Mouse (Mus musculus) heart, adult 8-10 months (tissue): ENCODE data around the gene Tenm3. TPM values are rescaled to one million over a fixed set of nuclear protein-coding genes. Genes with fewer than 3 reads are reported as not detected.

Source experiments
- DNase-seq: peaks from one replicate; pipeline ENCODE4 v3.0.0; 2022; ENCODE audit warnings: low spot score
- total RNA-seq, 4 experiments: library from RNA; stranded (reverse); gene quantifications; 2 replicates each; pipeline ENCODE4 v1.2.4; 2022

Gene Tenm3
- total RNA-seq, 4 experiments from 2014 or later: 2.1 to 3.8 (median 3.2) TPM

DNA sequence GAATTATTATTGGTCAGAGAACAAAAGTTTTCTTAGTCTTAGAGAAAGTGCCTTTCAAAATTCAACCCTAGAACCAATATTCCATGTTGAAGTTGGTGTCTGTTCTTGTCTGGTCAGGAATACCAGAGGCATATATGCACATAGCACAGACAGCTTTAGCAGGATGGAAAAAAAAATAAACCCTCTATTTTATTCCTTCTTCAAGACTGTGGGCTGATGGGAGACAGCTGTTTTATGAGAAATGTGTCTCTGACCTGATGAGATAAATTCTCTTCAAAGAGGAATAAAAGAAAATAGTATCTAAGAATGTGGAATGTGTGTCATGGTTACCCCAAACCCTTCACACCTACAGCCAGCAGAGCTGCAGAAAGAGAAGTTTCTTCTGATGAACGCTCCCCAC lies 173.4 kb downstream of the Tenm3 start:
- no peak for DNase-seq

DNA sequence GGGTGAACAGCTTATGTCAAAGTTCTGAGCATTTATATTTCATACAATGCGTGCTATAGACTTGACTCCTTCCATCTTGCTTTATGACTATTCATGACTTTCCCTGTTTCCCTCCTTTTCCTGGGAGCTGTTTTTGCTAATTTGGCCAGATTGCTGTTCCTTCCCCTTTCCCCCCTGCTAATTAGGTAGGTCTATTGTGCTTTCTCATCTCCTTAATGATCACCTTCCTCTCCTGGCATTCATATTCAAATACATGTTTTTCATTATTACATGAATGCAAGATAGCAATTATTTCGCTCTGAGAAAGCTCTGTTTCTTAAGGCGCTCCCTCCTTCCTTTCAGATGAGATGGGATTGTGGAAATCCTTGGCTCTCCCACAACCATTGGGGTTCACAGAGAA lies 178.6 kb downstream of the Tenm3 start:
- no peak for DNase-seq

DNA sequence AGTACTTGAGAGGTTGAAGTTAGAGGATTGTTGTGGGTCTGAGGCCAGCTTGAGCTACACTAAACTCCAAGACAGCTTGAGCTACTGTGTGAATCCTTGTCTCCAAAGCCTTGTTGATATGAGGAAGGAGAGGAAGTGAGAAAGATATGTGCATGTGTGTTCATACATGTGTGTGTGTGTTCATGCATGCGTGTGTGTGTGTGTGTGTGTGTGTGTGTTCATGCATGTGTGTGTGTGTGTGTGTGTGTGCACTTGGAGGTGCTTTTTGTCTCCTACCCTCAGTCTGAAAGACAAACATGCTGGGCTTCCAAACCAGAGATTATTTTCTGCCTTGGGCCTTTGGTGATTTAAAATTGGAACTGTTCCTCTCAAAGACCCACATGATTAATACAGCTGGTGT lies 184.5 kb downstream of the Tenm3 start:
- DNase-seq: no peak

DNA sequence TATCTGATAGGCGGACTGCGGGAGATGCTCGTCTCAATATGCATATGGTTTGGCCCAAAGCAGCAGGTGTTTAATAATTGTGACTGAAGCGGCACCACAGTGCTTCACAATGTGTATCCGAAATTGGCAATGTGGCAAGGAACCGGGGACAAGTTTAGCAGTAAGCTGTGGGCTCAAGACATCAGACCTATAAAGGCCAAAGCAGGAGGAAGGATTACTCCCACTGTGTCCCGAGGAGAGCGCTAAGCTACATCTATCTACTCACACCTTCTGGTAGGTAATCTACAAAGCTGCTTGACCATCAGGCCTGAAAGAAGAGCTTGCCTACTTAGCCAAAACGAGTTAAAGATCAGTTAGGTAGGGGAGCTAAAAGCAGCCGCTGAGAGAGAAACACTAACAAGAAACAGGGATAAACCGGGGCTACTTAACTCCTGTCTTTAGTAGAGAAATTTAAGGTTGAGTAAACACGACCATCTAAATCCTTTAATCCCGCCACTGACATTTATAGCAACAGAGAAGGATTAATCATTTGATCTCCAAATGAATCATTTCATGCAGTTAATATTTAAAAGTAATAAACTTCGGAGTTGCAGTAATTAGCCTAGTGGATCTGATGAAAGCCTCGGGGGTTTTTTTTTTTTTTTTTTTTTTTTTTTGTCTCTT lies 188.2 kb downstream of the Tenm3 start:
- DNase-seq: no peak

DNA sequence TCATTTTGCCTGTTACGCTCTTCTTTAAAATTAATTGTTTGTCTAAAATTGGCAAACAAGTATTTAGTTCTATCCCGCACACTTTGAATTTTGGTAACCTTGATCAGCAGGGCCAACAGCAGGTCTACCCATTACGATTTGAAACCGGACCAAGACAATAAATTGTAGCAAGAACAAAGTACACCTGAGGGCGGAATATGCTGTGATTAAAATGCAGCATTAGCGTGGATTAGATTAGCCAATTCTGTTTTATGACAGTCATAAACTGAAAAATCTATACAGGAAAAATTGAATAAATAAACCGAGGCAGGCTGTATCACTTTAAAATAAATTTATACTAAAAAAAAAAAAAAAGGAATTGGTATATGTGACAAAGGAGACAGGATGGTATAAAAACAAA lies 193.9 kb downstream of the Tenm3 start:
- no peak for DNase-seq

GRCm38 (mm10) chr8:48649415-48649814 lies 194.3 kb downstream of the Tenm3 start:
- no peak for DNase-seq

DNA sequence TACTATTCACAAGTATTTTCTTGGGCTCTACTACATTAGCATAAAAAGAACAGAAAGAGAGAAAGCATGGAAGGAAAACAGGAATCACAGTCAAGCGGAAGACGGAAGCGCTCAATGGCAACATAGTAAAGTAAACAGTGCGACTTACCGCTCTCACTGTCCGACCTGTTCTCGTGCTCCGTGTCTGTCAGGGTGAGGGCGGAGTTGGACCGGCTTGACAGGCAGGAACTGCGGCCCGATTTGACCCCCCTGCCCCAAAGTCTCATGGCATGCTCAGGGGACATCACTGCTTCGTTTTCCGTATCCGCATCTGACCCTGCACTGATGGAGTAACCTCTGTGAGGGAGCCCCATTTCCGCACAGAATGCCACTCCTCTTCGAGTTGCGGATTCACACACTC lies 197.6 kb downstream of the Tenm3 start:
- no peak for DNase-seq

- no peak for DNase-seq
These were observed 205.6 kb downstream of the Tenm3 start for GRCm38 (mm10) chr8:48638129-48638528.

GRCm38 (mm10) chr8:48636979-48637378 lies 206.8 kb downstream of the Tenm3 start:
- no peak for DNase-seq

DNA sequence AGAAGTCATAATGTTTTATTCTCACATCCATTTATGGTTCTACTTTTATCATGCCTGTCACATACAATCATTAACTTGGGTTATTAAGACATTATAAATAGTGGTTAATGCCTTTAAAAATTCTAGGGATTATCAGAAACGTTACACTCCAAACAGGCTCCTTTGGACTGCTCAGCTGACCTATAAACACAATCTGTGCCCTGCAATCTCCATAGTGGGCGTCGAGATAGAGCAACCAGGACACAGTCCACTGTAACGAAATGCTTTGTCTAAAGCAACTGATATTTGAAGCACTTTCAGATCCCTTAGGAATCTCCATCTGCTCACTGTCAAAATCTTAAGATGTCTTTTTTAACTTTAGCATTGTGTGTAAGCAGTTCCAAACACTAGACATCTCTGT lies 207.9 kb downstream of the Tenm3 start:
- no peak for DNase-seq

DNA sequence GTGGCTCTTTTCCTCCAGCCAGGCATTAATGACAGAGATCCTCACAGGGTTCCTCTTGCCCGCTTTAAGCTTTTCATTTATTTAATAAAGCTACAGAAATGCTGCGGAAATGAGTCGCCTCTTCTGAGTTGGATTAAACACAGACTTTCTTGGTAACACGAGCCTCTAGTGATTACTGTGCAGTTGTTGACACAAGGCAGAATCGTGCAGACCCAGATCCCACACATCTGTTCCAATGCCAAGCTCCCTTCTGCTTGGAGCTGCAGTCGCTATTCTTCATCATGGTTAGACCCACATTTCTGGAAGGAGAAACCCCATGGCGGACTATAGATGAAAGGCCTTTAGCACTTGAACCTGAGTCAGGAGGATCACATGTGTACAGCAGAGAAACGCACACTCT lies 210.3 kb downstream of the Tenm3 start:
- DNase-seq: no peak

GRCm38 (mm10) chr8:48622517-48623153 lies 221.1 kb downstream of the Tenm3 start:
- DNase-seq: no peak

DNA sequence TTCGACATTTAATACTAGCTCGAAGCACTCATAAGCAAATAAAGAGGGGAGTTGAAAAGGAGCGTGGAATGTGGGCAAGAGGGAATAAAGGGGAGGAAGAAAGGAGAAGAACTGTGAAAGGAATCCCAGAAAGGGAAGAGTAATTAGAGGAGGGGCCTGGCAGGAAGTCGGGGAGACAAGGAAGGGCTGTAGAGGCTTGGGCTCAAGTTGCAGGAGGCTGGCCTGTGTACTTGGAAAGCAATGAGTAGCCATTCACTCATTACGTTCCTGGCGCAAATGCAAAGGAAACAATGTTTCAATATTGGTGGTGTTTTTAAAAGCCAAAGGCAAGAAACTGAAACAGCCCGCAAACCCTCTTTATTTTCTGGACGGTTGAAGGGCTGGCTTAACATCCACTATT lies 228.7 kb downstream of the Tenm3 start:
- DNase-seq: peak; percentile 26

GRCm38 (mm10) chr8:48611934-48612512 lies 231.7 kb downstream of the Tenm3 start:
- no peak for DNase-seq

- no peak for DNase-seq
These were observed 232.6 kb downstream of the Tenm3 start for GRCm38 (mm10) chr8:48611126-48611525.

DNA sequence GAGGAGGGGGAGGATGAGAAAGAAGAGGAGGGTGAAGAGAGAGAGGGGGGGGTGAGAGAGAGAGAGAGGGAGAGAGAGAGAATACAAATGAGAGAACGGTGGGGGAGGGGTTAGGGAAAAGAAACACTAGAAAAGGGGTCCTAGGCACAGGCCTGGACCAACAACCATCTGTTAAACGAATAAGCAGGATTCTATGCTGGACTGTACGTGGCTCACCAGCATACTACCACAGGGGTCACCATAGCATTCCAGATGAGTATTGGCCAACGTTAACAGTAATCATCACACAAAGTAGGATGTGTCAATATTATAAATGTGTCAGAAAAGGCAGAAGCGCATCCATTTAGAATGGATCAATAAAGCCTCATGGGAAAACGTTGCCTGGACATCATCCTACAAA lies 233.4 kb downstream of the Tenm3 start:
- no peak for DNase-seq

DNA sequence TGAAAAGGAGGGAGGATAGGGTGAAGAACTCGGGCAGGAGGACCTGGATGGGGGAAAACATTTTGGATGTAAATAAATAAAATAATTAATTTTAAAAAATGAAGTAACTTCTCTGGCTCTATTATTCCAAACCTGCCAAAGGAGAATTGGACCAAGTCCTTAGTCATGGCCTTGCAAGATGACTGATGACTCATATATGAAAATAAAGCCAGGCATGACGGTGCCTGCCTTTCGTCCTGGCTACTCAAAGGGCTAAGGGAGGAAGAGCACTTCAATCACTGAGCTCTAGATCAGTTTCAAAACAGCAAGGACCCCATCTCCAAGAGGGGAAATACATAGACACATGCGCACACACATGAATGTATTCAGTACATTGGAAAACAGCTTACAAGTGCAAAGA lies 234.1 kb downstream of the Tenm3 start:
- peak; percentile 19 for DNase-seq

DNA sequence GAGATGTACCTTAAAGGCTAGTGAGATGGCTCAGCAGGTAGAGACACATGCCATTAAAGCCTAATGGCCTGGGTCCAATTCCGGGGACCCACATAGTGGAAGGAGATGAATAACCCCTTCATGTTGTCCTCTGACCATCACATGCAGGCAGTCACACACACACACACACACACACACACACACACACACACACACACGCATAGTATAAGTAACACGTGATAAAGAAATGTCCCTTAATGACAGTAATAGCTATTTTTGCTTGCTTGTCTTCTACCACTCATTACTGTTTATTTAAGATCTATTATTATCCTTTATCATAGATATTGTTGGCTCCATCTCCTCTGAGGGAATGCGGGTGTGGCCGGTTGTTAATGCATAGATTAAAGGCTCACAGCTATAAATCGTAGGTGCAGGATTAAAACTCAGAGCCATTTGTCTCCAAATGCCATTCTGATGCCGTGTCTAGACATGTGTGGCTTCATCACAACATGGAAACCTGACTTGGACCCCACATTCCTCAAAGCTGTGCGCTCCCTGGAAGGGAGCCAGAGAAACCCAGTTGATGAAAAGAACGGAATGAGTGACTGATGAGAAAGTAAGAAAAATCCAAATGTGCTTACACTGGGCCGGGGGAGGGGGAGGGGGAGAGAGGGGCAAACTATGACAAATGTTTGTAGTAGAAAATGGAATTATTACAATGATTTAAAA lies 239.4 kb downstream of the Tenm3 start:
- no peak for DNase-seq

GRCm38 (mm10) chr8:48603165-48603840 lies 240.4 kb downstream of the Tenm3 start:
- DNase-seq: no peak

DNA sequence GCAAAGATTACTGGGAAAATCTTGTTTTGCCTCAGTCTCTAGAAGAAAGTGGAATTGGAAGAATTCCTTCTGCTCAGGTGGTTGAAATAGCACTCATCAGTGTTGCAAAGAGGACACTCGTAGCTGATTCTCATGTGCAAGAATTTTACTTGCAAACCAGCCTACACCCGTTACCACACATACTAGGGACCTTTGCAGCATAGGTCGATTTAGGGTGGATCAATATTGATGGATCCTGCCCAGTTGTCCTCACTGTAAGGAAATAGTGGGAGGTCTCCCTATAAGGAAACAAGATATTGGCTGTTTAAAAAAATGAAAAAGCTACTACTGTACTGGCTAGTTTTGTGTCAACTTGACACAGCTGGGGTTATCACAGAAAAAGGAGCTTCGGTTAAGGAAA lies 242.1 kb downstream of the Tenm3 start:
- DNase-seq: no peak

DNA sequence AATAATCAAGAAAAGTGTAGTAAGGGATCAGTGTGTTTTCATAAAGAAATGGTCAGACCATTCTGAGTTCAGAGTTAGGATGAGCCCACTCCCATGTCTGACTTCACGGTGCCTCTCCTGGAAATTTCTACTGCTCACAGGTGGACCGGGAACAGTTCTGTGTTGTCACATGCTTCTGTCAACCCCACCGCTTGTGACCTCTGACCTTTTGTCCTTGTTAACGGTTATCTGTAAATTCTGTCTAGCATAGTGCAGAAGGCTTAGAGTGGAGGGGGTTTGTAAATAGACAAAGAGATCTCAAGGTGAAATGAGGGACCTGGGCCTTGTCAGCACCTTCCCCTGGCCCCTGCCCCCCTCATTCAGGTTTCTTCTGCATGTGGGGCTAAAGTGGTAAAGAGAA lies 244.7 kb downstream of the Tenm3 start:
- no peak for DNase-seq

- no peak for DNase-seq
These were observed 247.4 kb downstream of the Tenm3 start for GRCm38 (mm10) chr8:48596332-48596731.
